Mouse (Mus musculus) spleen, postnatal 4 days (tissue): ENCODE data around the gene BC030867.
"Not testable (repeated sequence)": the region's sequence is repeated elsewhere in the genome, so short reads cannot be mapped to it uniquely, and the experiment has no call there.

Experiments used
- DNase-seq, 2 experiments: peaks; one replicate each; pipeline ENCODE4 v3.0.0; 2022; ENCODE audit warnings: low spot score in 2 of 2

The BC030867 gene

GRCm38 (mm10) chr11:102249351-102250090 lies 839 bp downstream of the BC030867 start:
- no peak for DNase-seq

- no peak for DNase-seq
These were observed 8.8 kb downstream of the BC030867 start for GRCm38 (mm10) chr11:102257514-102257913.

- DNase-seq = no peak
These were observed 9.4 kb downstream of the BC030867 start for GRCm38 (mm10) chr11:102258095-102258494.

- no peak for DNase-seq
These were observed 9.8 kb downstream of the BC030867 start for GRCm38 (mm10) chr11:102258521-102258920.

- DNase-seq = no peak
These were observed 14.5 kb downstream of the BC030867 start for GRCm38 (mm10) chr11:102263211-102263610.

GRCm38 (mm10) chr11:102265816-102266215 lies 17.1 kb downstream of the BC030867 start:
- DNase-seq = no peak

- DNase-seq = no peak
These were observed 18.1 kb downstream of the BC030867 start for GRCm38 (mm10) chr11:102266631-102267355.

GRCm38 (mm10) chr11:102267480-102267879 lies 18.8 kb downstream of the BC030867 start:
- DNase-seq = peak in 1 of 2 experiments; percentile 54

- DNase-seq = no peak
These were observed 20.0 kb downstream of the BC030867 start, which contains the start of gene Asb16 for GRCm38 (mm10) chr11:102268520-102269244. Asb16 (plus strand) TSS chr11:102268743.

- DNase-seq = peak in 1 of 2 experiments; percentile 20
These were observed 27.8 kb downstream of the BC030867 start for GRCm38 (mm10) chr11:102276411-102276915.

- DNase-seq = no peak
These were observed 29.1 kb downstream of the BC030867 start for GRCm38 (mm10) chr11:102277754-102278153.

GRCm38 (mm10) chr11:102279595-102279994 lies 30.9 kb downstream of the BC030867 start:
- DNase-seq = no peak

GRCm38 (mm10) chr11:102280267-102280666 lies 31.6 kb downstream of the BC030867 start:
- DNase-seq = not testable (repeated sequence)

GRCm38 (mm10) chr11:102283922-102284321 lies 35.2 kb downstream of the BC030867 start:
- peak in 1 of 2 experiments; percentile 13 for DNase-seq

GRCm38 (mm10) chr11:102284501-102285094 lies 35.9 kb downstream of the BC030867 start, which contains the start of gene Tmub2:
Tmub2 (plus strand) TSS chr11:102284931.
- peak; percentile 96 to 97 for DNase-seq

- DNase-seq = peak in 1 of 2 experiments; percentile 88
These were observed 36.6 kb downstream of the BC030867 start for GRCm38 (mm10) chr11:102285095-102285834.

GRCm38 (mm10) chr11:102287485-102287884 lies 38.8 kb downstream of the BC030867 start:
- peak in 1 of 2 experiments; percentile 11 for DNase-seq

- peak in 1 of 2 experiments; percentile 13 for DNase-seq
These were observed 39.5 kb downstream of the BC030867 start for GRCm38 (mm10) chr11:102288027-102288804.

GRCm38 (mm10) chr11:102288913-102289312 lies 40.2 kb downstream of the BC030867 start:
- peak in 1 of 2 experiments; percentile 13 for DNase-seq
